Comparison of ENCODE assay signal across 8 mouse cellular contexts in the genomic region with DNA sequence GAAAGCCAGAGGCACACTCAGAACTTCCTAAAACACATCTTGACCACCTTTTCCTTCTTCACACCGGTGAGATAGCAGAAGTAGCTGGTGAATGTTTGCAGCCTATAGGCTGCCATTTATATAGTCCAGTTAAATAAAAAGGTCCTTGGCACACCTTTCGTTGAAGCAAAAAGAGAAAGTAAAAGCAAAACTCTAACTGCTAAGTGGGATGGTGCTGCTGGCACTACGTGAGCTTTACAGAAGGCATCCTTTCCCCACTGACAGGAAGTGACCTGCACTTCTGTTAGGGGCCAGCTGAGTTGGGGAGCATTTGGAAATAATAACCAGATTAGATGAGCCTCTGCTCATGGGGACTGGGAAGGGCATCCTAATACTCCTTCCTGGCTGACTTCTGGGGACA. TPM values are rescaled to one million over a fixed set of nuclear protein-coding genes. Genes with fewer than 3 reads are reported as not detected.
DNase-seq lines count a peak whose midpoint lies in the region; ATAC-seq and TF ChIP-seq lines count a peak whose summit lies in the region.

No protein-coding gene starts in this region.

- WGBS in lung, embryonic 16.5 days: 65% methylated on average over 3 of the region's 3 CpGs
- WGBS in embryonic facial prominence, embryonic 12.5 days: 62% methylated on average over 3 of the region's 3 CpGs
- 58% methylated on average over 3 of the region's 3 CpGs for WGBS in limb, embryonic 13.5 days
- 19% methylated on average over 3 of the region's 3 CpGs for WGBS in small intestine, adult 2 months

- no peak for TF ChIP-seq POLR2A in small intestine, adult 2 months (IDR thresholded peaks at IDR 0.05; ENCODE audit: low read depth, low read length)

- H3K36me3 ChIP-seq in lung, embryonic 16.5 days (ENCODE audit: control insufficient read depth, insufficient read depth, low read length): no peaks in the 10 kb centered on the region
- H3K36me3 ChIP-seq in embryonic facial prominence, embryonic 12.5 days: no peaks in the 10 kb centered on the region
- no peaks in the 10 kb centered on the region for H3K36me3 ChIP-seq in limb, embryonic 13.5 days
- H3K36me3 ChIP-seq in small intestine, adult 2 months (ENCODE audit: control insufficient read depth, insufficient read depth, low read length): no peaks in the 10 kb centered on the region

- H3K4me1 ChIP-seq in lung, embryonic 16.5 days (replicated peaks; ENCODE audit: control insufficient read depth, insufficient read depth, low read length): peaks cover 6% of the 10 kb centered on the region; the same call in 1 of the 2 replicates
- 0 out of 2 replicates have a peak, but pooled peaks cover 6% of the 10 kb centered on the region for H3K4me1 ChIP-seq in embryonic facial prominence, embryonic 12.5 days
- peaks cover 6% of the 10 kb centered on the region; the same call in 1 of the 2 replicates for H3K4me1 ChIP-seq in limb, embryonic 13.5 days
- peaks cover 4% of the 10 kb centered on the region for H3K4me1 ChIP-seq in small intestine, adult 2 months (ENCODE audit: control insufficient read depth, insufficient read depth, insufficient read length, low read length)

- peak overlapping the region; percentile 94 for H3K4me2 ChIP-seq in lung, embryonic 16.5 days (ENCODE audit: low read depth, low read length)
- H3K4me2 ChIP-seq in embryonic facial prominence, embryonic 12.5 days (replicated peaks): peak overlapping the region; percentile 83
- peak overlapping the region; percentile 84 for H3K4me2 ChIP-seq in limb, embryonic 13.5 days (replicated peaks)

- no peaks in the 10 kb centered on the region for H3K9me3 ChIP-seq in lung, embryonic 16.5 days (ENCODE audit: control insufficient read depth, low read length)
- no peaks in the 10 kb centered on the region for H3K9me3 ChIP-seq in embryonic facial prominence, embryonic 12.5 days
- H3K9me3 ChIP-seq in limb, embryonic 13.5 days: no peaks in the 10 kb centered on the region

- DNase-seq in lung, postnatal 14 days: no peak
- DNase-seq in adrenal gland, postnatal 10 days: no peak
- DNase-seq in left cerebral cortex, adult 9 months (ENCODE audit: low spot score in 2 of 2): no peak
- DNase-seq in gastrocnemius, postnatal 4 days (ENCODE audit: low spot score in 2 of 2): no peak

- no peak for TF ChIP-seq CTCF in small intestine, adult 2 months (IDR thresholded peaks at IDR 0.05; ENCODE audit: extremely low read depth, insufficient read length, insufficient replicate concordance, low read depth, low read length)

- no peak overlapping the region; the same call in 1 of the 2 replicates for H3K4me3 ChIP-seq in lung, embryonic 16.5 days (ENCODE audit: low read length)
- peak overlapping the region; percentile 53 for H3K4me3 ChIP-seq in embryonic facial prominence, embryonic 12.5 days
- peak overlapping the region; percentile 66 for H3K4me3 ChIP-seq in limb, embryonic 13.5 days
- peak overlapping the region; percentile 76 for H3K4me3 ChIP-seq in small intestine, adult 2 months (ENCODE audit: low read depth, low read length)

- H3K27me3 ChIP-seq in lung, embryonic 16.5 days (ENCODE audit: control insufficient read depth, insufficient read depth, low read depth, low read length): no peaks in the 10 kb centered on the region
- H3K27me3 ChIP-seq in embryonic facial prominence, embryonic 12.5 days: peaks cover 7% of the 10 kb centered on the region; the same call in 1 of the 2 replicates
- peaks cover 8% of the 10 kb centered on the region; the same call in 1 of the 2 replicates for H3K27me3 ChIP-seq in limb, embryonic 13.5 days
- no peaks in the 10 kb centered on the region for H3K27me3 ChIP-seq in small intestine, adult 2 months (ENCODE audit: control insufficient read depth, insufficient read depth, low read length)

- H3K9ac ChIP-seq in lung, embryonic 16.5 days (ENCODE audit: low read length): no peak overlapping the region
- H3K9ac ChIP-seq in embryonic facial prominence, embryonic 12.5 days: no peak overlapping the region
- H3K9ac ChIP-seq in limb, embryonic 13.5 days: peak overlapping the region; percentile 72

- no peak for ATAC-seq in lung, embryonic 16.5 days (ENCODE audit: low read depth)
- no peak for ATAC-seq in embryonic facial prominence, embryonic 12.5 days (ENCODE audit: insufficient number of reproducible peaks, insufficient read depth, low FRiP score, low TSS enrichment)
- no peak for ATAC-seq in limb, embryonic 13.5 days (ENCODE audit: low FRiP score, low read depth)

- no peak overlapping the region for H3K27ac ChIP-seq in lung, embryonic 16.5 days (ENCODE audit: low read length)
- H3K27ac ChIP-seq in embryonic facial prominence, embryonic 12.5 days: no peak overlapping the region
- H3K27ac ChIP-seq in limb, embryonic 13.5 days: no peak overlapping the region
- peak overlapping the region; percentile 67 for H3K27ac ChIP-seq in small intestine, adult 2 months (ENCODE audit: insufficient read depth, low read depth, low read length)

RNA-seq across cellular contexts. Expression of a gene that starts 0.8 kb away (rescaled TPM):
- polyA plus RNA-seq in lung, embryonic 16.5 days (2015; fragmentation: Nextera tagmentation; extraction: Ambion mirVana): 1.9 and 2.4 TPM in 2 replicates
- 3.5 and 4.2 TPM in 2 replicates for polyA plus RNA-seq in embryonic facial prominence, embryonic 12.5 days (2016; fragmentation: Nextera tagmentation; extraction: Ambion mirVana)
- polyA plus RNA-seq in limb, embryonic 13.5 days (2015; fragmentation: Nextera tagmentation; extraction: Ambion mirVana): 2.1 and 2.5 TPM in 2 replicates
- polyA plus RNA-seq in small intestine, adult 2 months (2012; rRNA removed): 2.1 and 4.4 TPM in 2 replicates
- under 1 TPM; 0.91 to 0.96 TPM for total RNA-seq in adrenal gland, postnatal 10 days (2021)
- total RNA-seq in gastrocnemius, postnatal 4 days (2021): under 1 TPM; 0.21 to 0.25 TPM
